Mouse (Mus musculus): ENCODE measurements around the gene Myl3.

DNA sequence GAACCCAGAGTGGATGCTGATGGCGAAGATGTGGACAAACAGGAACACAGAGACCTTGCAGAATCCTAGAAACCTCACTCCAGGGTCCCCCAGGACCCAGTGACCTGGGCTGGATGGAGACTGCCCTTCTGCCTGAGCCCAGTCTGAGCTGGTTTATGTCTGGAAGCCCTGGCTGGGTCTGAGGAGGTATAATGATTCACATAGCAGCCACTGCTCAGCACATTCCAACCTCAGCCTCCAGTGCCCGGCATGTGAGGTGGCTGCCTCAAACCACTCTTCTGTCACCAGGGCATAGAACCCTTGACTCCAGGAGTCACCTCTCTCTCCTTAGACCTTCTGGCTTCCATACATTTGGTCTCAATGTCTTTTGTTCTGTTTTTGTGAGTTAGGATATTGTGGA lies 6.8 kb downstream of the Myl3 start:
- TF ChIP-seq CTCF (IDR thresholded peaks at IDR 0.05; ENCODE audit: low read depth, low read length), result no peak
- TF ChIP-seq POLR2A (IDR thresholded peaks at IDR 0.05; ENCODE audit: borderline replicate concordance, low read depth, low read length), result no peak
